Mouse (Mus musculus) spleen, postnatal 36 days (tissue): ENCODE data around the gene Fam76a.

Experiments used
- DNase-seq, 2 experiments: peaks; one replicate each; pipeline ENCODE4 v3.0.0; 2022; ENCODE audit warnings: low spot score in 2 of 2, mixed read lengths in 1 of 2

Gene Fam76a

DNA sequence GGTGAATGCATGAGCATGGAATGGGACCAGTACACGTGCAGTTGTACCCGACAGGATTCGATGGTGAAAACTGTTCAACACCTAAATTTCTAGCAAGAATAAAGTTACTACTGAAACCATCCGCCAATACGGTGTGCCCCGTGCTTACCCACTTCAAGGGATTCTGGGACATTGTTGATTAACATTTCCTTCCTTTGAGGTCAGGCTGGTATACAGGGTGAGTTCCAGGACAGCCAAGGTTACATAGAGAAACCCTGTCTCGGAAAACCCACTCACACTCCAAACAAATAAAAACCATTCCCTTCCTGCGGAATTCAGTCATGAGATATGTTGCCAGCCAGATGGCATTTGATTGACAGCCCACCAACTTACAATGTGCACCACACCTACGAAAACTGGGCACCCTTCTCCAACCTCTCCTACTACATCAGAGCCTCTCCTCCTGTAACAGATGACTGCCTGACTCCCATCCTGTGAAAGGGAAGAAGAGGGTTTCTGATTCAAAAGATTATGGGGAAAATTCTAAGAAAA, 37.4 kb downstream of the Fam76a start:
- no peak for DNase-seq

DNA sequence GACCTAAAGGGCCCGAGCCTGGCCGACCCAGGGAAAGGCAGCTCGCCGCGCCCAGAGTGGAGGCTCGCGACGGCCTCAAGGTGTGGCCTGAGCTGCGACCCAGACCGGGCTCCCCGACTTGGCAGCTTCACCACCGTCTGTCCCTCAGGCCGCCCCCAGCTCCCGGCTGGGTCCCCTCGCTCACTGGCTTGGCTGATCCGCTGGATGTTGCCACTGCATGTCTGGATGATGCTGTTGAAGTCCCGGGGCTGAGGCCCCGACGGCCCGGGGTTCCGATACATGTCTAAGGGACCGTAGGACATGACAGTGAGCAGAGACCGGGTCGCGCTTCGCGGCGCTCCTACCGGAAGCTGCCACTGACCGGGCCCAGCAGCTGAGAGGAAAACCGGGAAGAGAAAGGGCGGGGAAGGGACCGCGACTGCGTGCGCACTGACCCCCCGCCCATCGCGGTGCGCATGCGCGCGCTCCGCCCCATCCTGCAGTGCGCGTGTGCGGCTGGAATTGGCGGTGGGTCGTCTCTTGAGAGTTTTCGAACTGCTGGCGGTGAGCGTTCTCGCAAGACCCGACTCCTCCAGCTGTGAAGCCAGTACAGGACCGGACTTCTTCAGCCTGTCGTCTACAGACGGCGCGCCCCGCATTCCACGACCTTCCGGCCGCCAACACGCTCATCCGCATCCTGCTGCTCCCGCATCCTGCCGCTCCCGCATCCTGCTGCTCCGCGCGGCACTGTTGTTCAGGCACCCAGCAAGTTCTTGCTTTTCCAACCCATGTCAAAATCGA, 38.1 kb downstream of the Fam76a start, which contains the start of gene Stx12:
Gene Stx12, minus strand, starts transcription at position 446 of the 780 bp plus-strand sequence.
- DNase-seq = peak; percentile 81 to 85

DNA sequence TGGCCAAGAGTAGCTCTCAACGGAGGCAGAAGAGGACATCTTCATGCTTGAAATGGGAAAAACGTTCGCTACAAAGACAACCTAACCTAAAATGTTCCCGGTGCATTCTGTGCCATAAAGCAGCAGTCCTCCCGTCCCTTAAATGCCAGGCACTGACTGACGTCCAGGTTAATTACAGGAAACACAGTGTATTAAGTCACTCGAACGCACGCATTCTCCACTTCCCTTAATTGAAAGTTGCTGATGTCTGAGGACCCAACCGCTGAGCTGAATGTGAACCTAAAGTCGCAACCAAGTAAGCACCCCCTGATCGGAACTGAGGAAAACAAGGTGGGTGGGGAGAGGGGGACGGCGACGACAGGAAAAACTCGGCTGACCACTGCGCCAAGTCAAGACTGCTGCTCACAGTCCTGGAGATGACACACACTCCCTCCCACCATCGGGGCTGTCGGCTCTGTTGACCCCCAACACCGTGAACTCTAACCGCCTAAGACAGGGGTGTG, 38.7 kb downstream of the Fam76a start:
- peak; percentile 10 to 38 for DNase-seq

DNA sequence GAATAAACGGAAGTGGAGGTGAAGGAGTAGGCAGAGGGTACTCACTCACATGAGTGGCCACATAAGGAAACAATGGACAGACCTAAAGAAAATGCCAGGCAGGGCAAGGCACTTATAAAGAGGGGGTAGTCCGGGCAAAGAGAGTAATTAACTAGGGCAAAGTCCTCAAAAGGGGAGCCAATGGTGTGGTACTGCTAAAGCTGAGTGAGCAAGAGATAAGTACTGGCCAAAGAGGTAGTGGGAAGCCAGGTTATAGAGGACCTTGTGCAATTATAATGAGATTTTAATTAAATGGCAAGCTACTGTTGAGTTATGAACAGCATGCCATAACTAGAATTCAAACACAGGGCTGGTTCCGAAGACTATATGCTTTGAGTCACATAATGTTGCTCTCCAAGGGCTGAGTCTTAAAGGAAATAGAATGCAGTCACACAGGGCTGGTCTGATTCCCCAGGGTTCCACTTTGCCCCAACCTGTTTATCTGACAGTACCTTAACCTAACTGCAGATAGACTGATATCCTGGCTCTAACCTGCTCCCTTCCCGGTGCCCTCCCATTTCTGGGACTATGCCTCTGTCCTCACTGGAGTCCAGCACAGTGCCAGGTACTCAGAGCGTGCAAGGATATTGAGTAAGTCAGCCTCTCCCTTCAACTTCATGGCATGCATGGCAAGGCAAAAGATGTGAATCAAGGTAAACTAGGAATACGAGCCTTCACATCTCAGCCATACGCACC, 47.8 kb downstream of the Fam76a start:
- no peak for DNase-seq

GRCm38 (mm10) chr4:132873481-132874362, 48.6 kb downstream of the Fam76a start:
- no peak for DNase-seq

GRCm38 (mm10) chr4:132871116-132871515, 51.2 kb downstream of the Fam76a start:
- DNase-seq = no peak

- DNase-seq = no peak
These were observed 57.5 kb downstream of the Fam76a start for GRCm38 (mm10) chr4:132864856-132865255.

DNA sequence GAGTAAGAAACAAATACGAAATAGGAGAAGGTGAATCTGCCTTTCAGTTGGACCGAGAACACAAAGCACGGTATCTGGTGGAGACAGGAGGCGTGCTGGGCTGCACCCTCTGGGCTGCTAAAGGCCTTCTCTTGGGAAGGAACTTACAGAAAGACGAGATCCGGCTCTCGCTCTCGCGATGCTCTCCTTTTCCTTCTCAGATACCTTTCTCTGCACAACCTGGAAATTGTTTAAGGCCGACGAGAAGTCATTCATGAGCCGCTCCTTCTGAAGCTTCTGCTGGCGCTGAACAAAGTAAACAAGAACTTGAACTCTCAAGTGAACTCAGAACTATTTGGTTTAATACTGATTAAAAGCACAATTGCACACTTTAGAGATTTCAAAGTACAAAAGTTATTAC, 59.3 kb downstream of the Fam76a start:
- no peak for DNase-seq

GRCm38 (mm10) chr4:132860880-132861279, 61.5 kb downstream of the Fam76a start:
- no peak for DNase-seq
